Mouse (Mus musculus) testis, adult 2 months (tissue): ENCODE measurements around the gene Hoxd8.

Experiments used
- CTCF ChIP-seq: fragments of 200-500 bp; IDR thresholded peaks from 2 replicates; pipeline ENCODE4 v1.5.1; 2012; ENCODE audit warnings: low read depth, mild to moderate bottlenecking, inconsistent platforms, low read length, moderate library complexity; ENCODE audit not compliant: control insufficient read depth, insufficient read depth, insufficient replicate concordance
- POLR2A ChIP-seq: fragments of 200-500 bp; IDR thresholded peaks from 2 replicates; pipeline ENCODE4 v1.6.1; 2012; ENCODE audit warnings: low read depth, mild to moderate bottlenecking, inconsistent platforms, low read length, moderate library complexity; ENCODE audit not compliant: control insufficient read depth

GRCm38 (mm10) chr2:74739869-74740268, 35.5 kb downstream of the Hoxd8 start:
- TF ChIP-seq POLR2A (no peak), CTCF (no peak)
